Mouse (Mus musculus): ENCODE data around the gene Hmgcll1.

- TF ChIP-seq CTCF (IDR thresholded peaks at IDR 0.05) (no peak), EP300 (IDR thresholded peaks at IDR 0.05; ENCODE audit: insufficient read depth, low read depth, low read length) (no peak)
These were observed 109.6 kb downstream of the Hmgcll1 start for GRCm38 (mm10) chr9:76124249-76124648.
